Mouse (Mus musculus): ENCODE measurements around the gene Pank4.

DNA sequence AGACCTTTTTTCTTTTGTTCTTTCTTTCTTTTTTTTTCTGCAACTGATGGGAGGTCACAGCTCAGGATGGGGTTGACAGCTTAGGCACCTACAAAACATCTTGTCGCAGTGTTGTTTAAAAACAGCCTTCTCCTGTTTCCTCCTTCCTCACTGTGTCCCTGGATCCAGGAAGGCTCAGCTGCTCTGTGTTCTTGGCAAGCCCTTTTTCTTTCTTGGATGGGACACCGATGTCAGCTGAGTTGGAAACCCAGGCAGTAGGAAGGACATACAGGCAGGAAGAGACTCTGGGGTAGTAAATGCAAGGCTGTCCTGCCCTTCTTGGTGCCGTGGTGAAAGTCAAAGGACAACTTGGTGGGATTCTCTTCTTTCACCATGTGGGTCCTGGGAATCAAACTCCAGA is 1.9 kb downstream of the Pank4 start:
- TF ChIP-seq MYC (IDR thresholded peaks at IDR 0.05; ENCODE audit: low read depth, low read length) = no peak
- TF ChIP-seq POLR2A (IDR thresholded peaks at IDR 0.05; ENCODE audit: low read depth, low read length) = no peak
- no peak for TF ChIP-seq JUND (conservative IDR thresholded peaks at IDR 0.05; ENCODE audit: low read depth, low read length)
- TF ChIP-seq ZC3H11A (IDR thresholded peaks at IDR 0.05; ENCODE audit: low read depth, low read length) = no peak
- TF ChIP-seq CTCF (conservative IDR thresholded peaks at IDR 0.05 in 1 of 2, IDR thresholded peaks at IDR 0.05 in 1 of 2; ENCODE audit: low read depth in 2 of 2, low read length in 2 of 2) = no peak
- no peak for TF ChIP-seq USF1 (IDR thresholded peaks at IDR 0.05; ENCODE audit: low read depth, low read length)
- TF ChIP-seq UBTF (IDR thresholded peaks at IDR 0.05; ENCODE audit: low read depth, low read length) = no peak
